Mouse (Mus musculus) kidney, postnatal 0 days (tissue): ENCODE measurements around the gene Fem1b. TPM values are rescaled to one million over a fixed set of nuclear protein-coding genes. Genes with fewer than 3 reads are reported as not detected.

ENCODE experiments used
- ATAC-seq: fragments of 200-750 bp; cut with Nextera tagmentation; replicated peaks from 2 replicates; pipeline ENCODE4 v1.8.0; 2017; ENCODE audit warnings: low read depth, moderate number of reproducible peaks, moderate TSS enrichment, moderate library complexity; ENCODE audit not compliant: low FRiP score
- DNase-seq: peaks from one replicate; pipeline ENCODE4 v3.0.0-alpha.2; 2016; ENCODE audit warnings: low spot score
- H3K27ac ChIP-seq: fragments of 300-500 bp; sonication (generic); 2 replicates; pipeline ENCODE4 v1.5.1; 2014; ENCODE audit warnings: mild to moderate bottlenecking
- H3K27me3 ChIP-seq: fragments of 300-500 bp; sonication (generic); 2 replicates; pipeline ENCODE4 v1.6.1; 2014; ENCODE audit warnings: low read length, mixed read lengths; ENCODE audit not compliant: insufficient read depth
- H3K36me3 ChIP-seq: fragments of 300-500 bp; sonication (generic); 2 replicates; pipeline ENCODE4 v1.6.1; 2014; ENCODE audit warnings: low read length, mixed read lengths; ENCODE audit not compliant: insufficient read depth
- H3K4me1 ChIP-seq: fragments of 300-500 bp; sonication (generic); replicated peaks from 2 replicates; pipeline ENCODE4 v1.6.1; 2014; ENCODE audit warnings: antibody characterized with exemption, low read length, mixed read lengths; ENCODE audit not compliant: insufficient read depth
- H3K4me2 ChIP-seq: fragments of 300-500 bp; sonication (generic); 2 replicates; pipeline ENCODE4 v1.6.1; 2014; ENCODE audit warnings: mild to moderate bottlenecking, low read length, moderate library complexity, mixed read lengths
- H3K4me3 ChIP-seq: fragments of 300-500 bp; sonication (generic); replicated peaks from 2 replicates; pipeline ENCODE4 v1.5.1; 2014; ENCODE audit warnings: low read depth, low read length
- H3K9ac ChIP-seq: fragments of 300-500 bp; sonication (generic); 2 replicates; pipeline ENCODE4 v1.6.1; 2014; ENCODE audit warnings: low read depth, low read length
- H3K9me3 ChIP-seq: fragments of 300-500 bp; sonication (generic); replicated peaks from 2 replicates; pipeline ENCODE4 v1.6.1; 2016; ENCODE audit warnings: low read length, inconsistent platforms, mixed read lengths
- CTCF ChIP-seq: IDR thresholded peaks from 2 replicates; pipeline ENCODE4 v1.5.1; 2016; ENCODE audit warnings: antibody characterized with exemption, low read depth, mild to moderate bottlenecking, moderate library complexity
- WGBS: fragments of 180-500 bp; shearing (Covaris S2); extraction: QIAGEN DNeasy Blood & Tissue Kit; methylation state at CpG from one replicate; pipeline ENCODE4 v1.1.7; 2014; 5-methylcytosine and 5-hydroxymethylcytosine counted together
- polyA plus RNA-seq: library from polyadenylated mRNA; unstranded; fragments of >200 nt; fragmentation: Nextera tagmentation; extraction: Ambion mirVana; gene quantifications from 2 replicates; pipeline ENCODE4 v1.2.1, GENCODE M21; 2015

The Fem1b gene
- polyA plus RNA-seq, 1 experiment from 2014 or later = 15.1 TPM

- Histone ChIP-seq H3K4me1 (peaks cover 12% of the 10 kb centered on the region), H3K9me3 (no peaks in the 10 kb centered on the region), H3K4me2 (no peak overlapping the region), H3K4me3 (no peak overlapping the region), H3K9ac (no peak overlapping the region), H3K27me3 (no peaks in the 10 kb centered on the region), H3K27ac (no peak overlapping the region), H3K36me3 (no peaks in the 10 kb centered on the region)
- WGBS = 75% methylated on average over 5 of the region's 5 CpGs
- no peak for TF ChIP-seq CTCF
- no peak for DNase-seq
- ATAC-seq = no peak
Observed at GRCm38 (mm10) chr9:62786721-62787120, 25.0 kb downstream of the Fem1b start.

DNA sequence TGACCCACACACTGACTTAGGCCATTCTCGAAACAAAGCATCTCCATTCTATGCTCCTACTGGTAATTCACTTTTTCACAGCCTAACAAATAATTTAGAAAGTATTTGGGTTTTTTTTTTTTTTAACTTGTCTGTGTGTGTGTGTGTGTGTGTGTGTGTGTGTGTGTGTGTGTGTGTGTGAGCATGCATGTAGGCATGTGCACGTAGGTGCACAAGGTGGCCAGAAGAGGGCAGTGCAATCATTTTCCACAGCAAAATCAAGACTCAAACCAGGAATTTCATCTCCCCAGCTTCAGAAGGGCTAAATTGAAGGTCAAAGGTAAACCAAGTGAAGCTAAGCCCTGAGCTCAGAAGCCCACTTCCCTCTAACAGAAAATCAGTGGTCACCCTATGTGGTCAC lies 27.5 kb downstream of the Fem1b start:
- DNase-seq (no peak), ATAC-seq (no peak)
- Histone ChIP-seq H3K4me1 (peaks cover 15% of the 10 kb centered on the region), H3K36me3 (no peaks in the 10 kb centered on the region), H3K4me3 (no peak overlapping the region), H3K27me3 (no peaks in the 10 kb centered on the region), H3K4me2 (no peak overlapping the region), H3K27ac (no peak overlapping the region), H3K9ac (no peak overlapping the region), H3K9me3 (no peaks in the 10 kb centered on the region)
- TF ChIP-seq CTCF = peak; percentile 27; the same call in 1 of the 2 replicates
- 87% methylated on average over 2 of the region's 2 CpGs for WGBS

DNA sequence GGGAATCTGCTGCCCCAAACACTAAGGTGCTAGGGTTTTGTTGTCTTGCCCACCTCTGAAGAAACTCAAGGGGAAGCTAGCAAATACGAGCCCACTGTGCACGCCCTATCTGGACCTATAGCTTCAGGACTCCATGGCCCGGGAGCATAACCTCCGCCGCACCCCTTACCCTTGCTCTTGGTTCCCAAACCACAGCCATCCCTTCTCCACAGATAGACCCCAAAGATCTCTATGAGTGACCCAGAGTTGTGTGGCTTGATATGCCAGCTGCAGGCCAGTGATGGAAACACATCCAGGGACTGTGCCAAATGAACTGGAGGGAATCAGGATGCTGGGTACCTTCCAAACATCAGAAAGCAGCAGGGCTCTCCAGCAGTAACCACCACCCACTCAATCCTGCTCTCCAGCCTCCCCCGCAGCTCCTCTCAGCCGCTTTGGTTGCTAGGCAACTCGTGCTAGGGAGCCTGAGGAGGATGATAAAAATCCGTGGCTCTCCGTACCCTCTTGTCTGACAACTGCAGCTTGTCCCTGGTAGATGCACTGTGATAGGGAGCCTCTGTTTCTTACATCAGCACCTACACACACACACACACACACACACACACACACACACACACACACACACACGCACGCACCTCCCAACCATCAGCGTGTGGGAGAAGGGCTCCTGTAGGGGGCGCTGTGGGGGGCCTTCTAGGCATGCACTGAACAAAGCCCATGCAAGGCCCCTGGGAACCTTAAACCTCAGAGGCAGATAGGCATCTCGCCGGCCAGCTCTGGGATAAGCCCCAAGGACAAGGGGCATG lies 28.6 kb downstream of the Fem1b start:
- H3K9me3 ChIP-seq = no peaks in the 10 kb centered on the region
- DNase-seq (peak; percentile 83), ATAC-seq (no peak; the same call in 1 of the 2 replicates)
- H3K4me3 ChIP-seq = no peak overlapping the region
- H3K4me2 ChIP-seq = no peak overlapping the region
- WGBS = 34% methylated on average over 16 of the region's 16 CpGs
- H3K36me3 ChIP-seq = no peaks in the 10 kb centered on the region
- peaks cover 15% of the 10 kb centered on the region for H3K4me1 ChIP-seq
- H3K9ac ChIP-seq = no peak overlapping the region
- no peaks in the 10 kb centered on the region for H3K27me3 ChIP-seq
- TF ChIP-seq CTCF = peak; percentile 53
- no peak overlapping the region for H3K27ac ChIP-seq

GRCm38 (mm10) chr9:62781965-62782364 lies 29.8 kb downstream of the Fem1b start:
- no peak overlapping the region for H3K27ac ChIP-seq

DNA sequence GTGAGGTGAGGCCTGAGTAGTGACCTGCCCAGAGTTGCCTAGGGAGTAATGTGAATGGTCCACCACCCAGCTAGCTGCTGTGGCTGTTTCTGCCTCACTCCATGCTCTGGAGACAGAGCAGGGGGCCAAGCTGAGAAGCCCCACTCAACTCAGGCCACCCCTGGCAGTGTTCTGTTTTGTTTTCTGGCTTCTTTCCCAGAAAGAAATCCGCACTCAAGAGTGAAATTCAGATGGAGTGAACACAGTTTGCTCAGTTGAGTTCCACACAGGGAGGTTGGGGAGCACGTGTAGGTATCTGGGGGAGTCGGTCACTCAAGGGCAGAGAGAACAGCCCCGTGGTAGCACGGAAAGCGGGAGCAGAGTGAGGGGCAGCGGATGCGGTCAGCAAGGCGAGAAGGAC lies 33.0 kb downstream of the Fem1b start:
- WGBS = 60% methylated on average over 9 of the region's 9 CpGs
- Histone ChIP-seq H3K27me3 (no peaks in the 10 kb centered on the region), H3K9ac (no peak overlapping the region), H3K4me2 (no peak overlapping the region), H3K36me3 (no peaks in the 10 kb centered on the region), H3K27ac (no peak overlapping the region), H3K9me3 (no peaks in the 10 kb centered on the region), H3K4me3 (no peak overlapping the region), H3K4me1 (peaks cover 15% of the 10 kb centered on the region)
- DNase-seq (no peak), ATAC-seq (no peak)
- no peak for TF ChIP-seq CTCF

More at GRCm38 (mm10) chr9:62781965-62782364, 29.8 kb downstream of the Fem1b start:
- Histone ChIP-seq H3K4me1 (peaks cover 15% of the 10 kb centered on the region), H3K9me3 (no peaks in the 10 kb centered on the region), H3K27me3 (no peaks in the 10 kb centered on the region), H3K4me3 (no peak overlapping the region), H3K36me3 (no peaks in the 10 kb centered on the region), H3K9ac (no peak overlapping the region), H3K4me2 (no peak overlapping the region)
- no peak for TF ChIP-seq CTCF
- ATAC-seq (no peak; the same call in 1 of the 2 replicates), DNase-seq (peak; percentile 52)
- WGBS = 41% methylated on average over 3 of the region's 3 CpGs

- DNase-seq = peak; percentile 82
- no peak overlapping the region for H3K4me2 ChIP-seq
- no peaks in the 10 kb centered on the region for H3K9me3 ChIP-seq
- peaks cover 8% of the 10 kb centered on the region for H3K4me1 ChIP-seq
- H3K9ac ChIP-seq = no peak overlapping the region
- TF ChIP-seq CTCF = peak; percentile 90
- no peak overlapping the region for H3K27ac ChIP-seq
- H3K36me3 ChIP-seq = no peaks in the 10 kb centered on the region
- peak; percentile 38; the same call in 1 of the 2 replicates for ATAC-seq
- H3K27me3 ChIP-seq = no peaks in the 10 kb centered on the region
- H3K4me3 ChIP-seq = no peak overlapping the region
- WGBS = 10% methylated on average over 5 of the region's 5 CpGs
Observed at GRCm38 (mm10) chr9:62777461-62777860, 34.3 kb downstream of the Fem1b start.
